Mouse (Mus musculus) stomach, embryonic 16.5 days (tissue): Measurements from ENCODE around the gene Hsd11b2. TPM values are rescaled to one million over a fixed set of nuclear protein-coding genes. Genes with fewer than 3 reads are reported as not detected.

Source experiments
- ATAC-seq: fragments of 200-750 bp; cut with Nextera tagmentation; 2 replicates; pipeline ENCODE4 v1.8.0; 2017; ENCODE audit warnings: moderate number of reproducible peaks, moderate TSS enrichment; ENCODE audit not compliant: insufficient read depth, low FRiP score
- H3K27ac ChIP-seq: fragments of 300-500 bp; sonication (generic); 2 replicates; pipeline ENCODE4 v1.5.1; 2014; ENCODE audit warnings: low read length
- H3K27me3 ChIP-seq: fragments of 300-500 bp; sonication (generic); 2 replicates; pipeline ENCODE4 v1.6.1; 2014; ENCODE audit warnings: low read length, control low read depth, mixed read lengths; ENCODE audit not compliant: control insufficient read depth, insufficient read depth
- H3K36me3 ChIP-seq: fragments of 300-500 bp; sonication (generic); 2 replicates; pipeline ENCODE4 v1.6.1; 2014; ENCODE audit warnings: low read length; ENCODE audit not compliant: control insufficient read depth, insufficient read depth
- H3K4me1 ChIP-seq: fragments of 300-500 bp; sonication (generic); 2 replicates; pipeline ENCODE4 v1.6.1; 2014; ENCODE audit warnings: low read length, control low read depth, mixed read lengths; ENCODE audit not compliant: control insufficient read depth, insufficient read depth
- H3K4me2 ChIP-seq: fragments of 300-500 bp; sonication (generic); 2 replicates; pipeline ENCODE4 v1.6.1; 2014; ENCODE audit warnings: low read depth, low read length, mixed read lengths
- H3K4me3 ChIP-seq: fragments of 300-500 bp; sonication (generic); replicated peaks from 2 replicates; pipeline ENCODE4 v1.5.1; 2014; ENCODE audit warnings: mild to moderate bottlenecking, low read length
- H3K9ac ChIP-seq: fragments of 300-500 bp; sonication (generic); 2 replicates; pipeline ENCODE4 v1.6.1; 2014; ENCODE audit warnings: low read length
- H3K9me3 ChIP-seq: fragments of 300-500 bp; sonication (generic); replicated peaks from 2 replicates; pipeline ENCODE4 v1.6.1; 2016; ENCODE audit warnings: low read length, control low read depth; ENCODE audit not compliant: control insufficient read depth
- WGBS: fragments of 180-500 bp; shearing (Covaris S2); extraction: QIAGEN DNeasy Blood & Tissue Kit; methylation state at CpG from one replicate; pipeline ENCODE4 v1.1.7; 2014; 5-methylcytosine and 5-hydroxymethylcytosine counted together
- polyA plus RNA-seq: library from polyadenylated mRNA; unstranded; fragments of >200 nt; fragmentation: Nextera tagmentation; extraction: Ambion mirVana; gene quantifications from 2 replicates; pipeline ENCODE4 v1.2.1, GENCODE M21; 2015

Hsd11b2 gene
- polyA plus RNA-seq, 1 experiment from 2014 or later: 2.5 TPM

DNA sequence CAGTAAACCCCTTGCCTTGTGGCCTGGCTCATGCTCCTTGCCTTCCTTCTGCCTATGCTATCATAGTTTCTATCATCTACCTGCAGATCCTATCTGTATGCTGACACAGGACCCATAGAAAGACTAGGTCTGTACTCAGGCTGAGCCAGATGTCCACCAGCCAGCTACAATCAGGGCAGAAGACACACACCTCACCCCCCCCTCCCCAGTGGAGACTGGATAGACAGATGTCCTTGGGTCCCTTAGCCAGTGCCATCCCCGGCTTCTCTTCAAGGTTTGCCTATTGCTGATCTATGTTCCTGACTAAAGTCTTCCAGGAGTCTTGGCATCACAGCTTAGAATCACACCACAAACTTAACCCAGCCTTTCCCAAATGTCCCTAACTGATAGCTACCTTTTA lies 9.7 kb downstream of the Hsd11b2 start:
- Histone ChIP-seq H3K9me3 (no peaks in the 10 kb centered on the region), H3K27me3 (no peaks in the 10 kb centered on the region), H3K4me1 (peaks cover 8% of the 10 kb centered on the region), H3K4me2 (no peak overlapping the region), H3K27ac (no peak overlapping the region), H3K9ac (no peak overlapping the region), H3K4me3 (no peak overlapping the region), H3K36me3 (no peaks in the 10 kb centered on the region)
- no peak for ATAC-seq
- 91% methylated on average over 1 of the region's 1 CpGs for WGBS

DNA sequence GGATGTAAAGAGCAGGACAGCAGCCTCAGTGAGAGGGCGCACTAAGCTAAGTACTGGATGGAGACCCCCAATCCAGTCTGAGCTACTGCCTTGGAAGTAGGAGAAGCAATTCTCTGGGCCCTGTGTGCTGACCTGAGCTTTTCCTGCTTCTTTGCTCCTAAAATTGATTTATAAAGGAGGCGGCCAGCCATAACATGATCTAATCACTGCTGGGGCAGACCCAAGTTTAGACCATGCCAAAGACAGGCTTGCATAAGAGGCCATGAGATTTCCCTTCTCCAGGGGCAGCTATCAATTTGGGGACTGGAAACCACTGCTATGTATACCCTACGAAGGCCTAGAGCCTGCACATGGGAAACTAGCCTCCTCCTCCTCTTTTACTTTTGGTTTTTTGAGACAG lies 10.7 kb downstream of the Hsd11b2 start:
- H3K9me3 ChIP-seq: no peaks in the 10 kb centered on the region
- no peaks in the 10 kb centered on the region for H3K27me3 ChIP-seq
- ATAC-seq: no peak
- H3K4me2 ChIP-seq: no peak overlapping the region
- H3K9ac ChIP-seq: no peak overlapping the region
- 77% methylated on average over 3 of the region's 3 CpGs for WGBS
- peaks cover 13% of the 10 kb centered on the region for H3K4me1 ChIP-seq
- no peak overlapping the region for H3K4me3 ChIP-seq
- H3K36me3 ChIP-seq: no peaks in the 10 kb centered on the region
- no peak overlapping the region for H3K27ac ChIP-seq

DNA sequence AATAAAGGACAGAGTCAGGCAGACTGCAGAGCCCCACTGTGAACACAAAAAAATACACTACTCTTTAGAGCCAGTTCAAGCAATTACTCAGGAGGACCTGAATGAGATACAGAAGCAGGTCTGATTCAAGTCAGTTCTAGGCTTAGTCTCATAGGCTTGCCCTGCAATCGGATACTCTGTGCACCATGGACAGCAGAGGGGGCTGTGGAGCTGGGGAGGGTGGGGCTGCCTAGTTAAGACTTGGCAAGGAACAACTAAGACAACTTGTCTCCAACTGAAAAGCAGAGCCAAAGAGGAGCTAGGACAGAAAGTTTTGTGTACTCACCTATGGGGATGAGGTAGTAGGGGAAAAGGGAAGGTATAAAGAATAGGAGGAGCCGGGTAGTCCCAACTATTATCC lies 13.2 kb downstream of the Hsd11b2 start:
- Histone ChIP-seq H3K4me3 (no peak overlapping the region), H3K4me2 (no peak overlapping the region), H3K9me3 (no peaks in the 10 kb centered on the region), H3K36me3 (no peaks in the 10 kb centered on the region), H3K27me3 (no peaks in the 10 kb centered on the region), H3K9ac (peak overlapping the region; percentile 5; the same call in 1 of the 2 replicates), H3K27ac (no peak overlapping the region), H3K4me1 (peaks cover 16% of the 10 kb centered on the region)
- WGBS: 67% methylated on average over 2 of the region's 2 CpGs
- no peak for ATAC-seq

DNA sequence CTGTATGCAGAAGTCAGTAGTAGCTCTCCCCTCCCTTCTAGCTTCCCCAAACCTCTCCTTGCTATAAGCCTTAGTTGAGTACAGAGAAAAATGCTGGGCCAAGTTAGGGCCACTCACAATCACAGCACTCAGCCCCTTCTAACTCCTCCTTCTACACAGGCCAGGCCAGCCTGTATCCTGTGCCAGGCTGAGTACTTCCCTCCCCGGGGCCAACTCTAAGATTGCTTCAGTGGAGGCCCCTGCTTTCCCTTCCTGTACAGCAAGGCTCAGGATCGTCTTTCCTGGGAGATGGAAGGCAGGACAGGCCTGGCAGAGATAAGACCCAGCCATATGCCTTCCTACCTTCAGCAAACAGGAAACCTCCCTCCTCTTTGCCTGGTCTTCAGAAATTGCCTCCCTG lies 14.9 kb downstream of the Hsd11b2 start:
- Histone ChIP-seq H3K36me3 (no peaks in the 10 kb centered on the region), H3K27ac (peak overlapping the region; percentile 80), H3K4me1 (peaks cover 16% of the 10 kb centered on the region), H3K4me3 (no peak overlapping the region), H3K9me3 (no peaks in the 10 kb centered on the region), H3K9ac (no peak overlapping the region), H3K4me2 (no peak overlapping the region), H3K27me3 (no peaks in the 10 kb centered on the region)
- ATAC-seq: peak; percentile 74
- WGBS: 16% methylated on average over 2 of the region's 2 CpGs

DNA sequence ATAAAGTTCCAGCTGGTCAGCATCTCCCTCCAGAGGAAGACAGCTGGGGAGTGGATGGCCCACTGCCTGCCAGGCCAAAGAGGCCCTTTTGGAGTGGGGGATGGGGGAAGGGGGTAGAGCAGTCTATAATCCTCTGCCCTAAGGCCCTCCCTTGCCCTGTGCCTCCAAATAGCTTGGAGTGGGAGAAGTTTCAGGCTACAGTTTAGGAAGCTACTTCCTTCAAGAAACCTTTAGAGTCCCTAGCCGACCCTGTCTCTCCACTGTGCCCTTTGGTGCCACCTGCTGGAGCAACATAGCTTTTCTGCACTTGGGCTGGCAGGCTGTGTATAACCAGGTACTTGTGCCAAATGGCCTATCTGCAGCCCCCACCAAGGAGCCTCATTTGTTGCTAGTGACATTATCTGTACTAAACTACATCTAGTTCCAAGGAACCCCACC lies 15.4 kb downstream of the Hsd11b2 start:
- Histone ChIP-seq H3K4me3 (no peak overlapping the region), H3K27me3 (no peaks in the 10 kb centered on the region), H3K27ac (peak overlapping the region; percentile 80), H3K4me1 (peaks cover 16% of the 10 kb centered on the region), H3K4me2 (no peak overlapping the region), H3K9ac (no peak overlapping the region), H3K9me3 (no peaks in the 10 kb centered on the region), H3K36me3 (no peaks in the 10 kb centered on the region)
- WGBS: 0% methylated on average over 1 of the region's 1 CpGs
- ATAC-seq: peak; percentile 83

DNA sequence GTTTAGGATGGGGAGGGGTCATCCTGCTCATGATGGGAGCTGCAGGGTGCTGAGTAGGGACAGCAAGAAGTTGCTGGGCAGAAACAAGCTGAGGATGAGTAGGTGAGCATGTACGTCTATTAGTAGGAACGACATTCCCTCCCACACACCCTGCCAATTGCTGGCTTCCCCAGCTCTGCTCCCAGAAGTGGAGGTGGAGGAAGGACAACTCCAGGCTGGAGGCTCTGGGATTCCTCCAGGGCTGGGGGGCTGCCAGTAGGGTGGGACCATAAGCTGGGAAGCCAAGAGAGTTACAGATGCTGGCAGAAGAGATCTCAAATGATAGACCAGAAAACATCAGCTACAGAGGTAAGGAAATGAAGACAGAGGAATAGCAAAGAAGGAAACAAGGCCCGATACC lies 18.0 kb downstream of the Hsd11b2 start:
- 84% methylated on average over 3 of the region's 3 CpGs for WGBS

DNA sequence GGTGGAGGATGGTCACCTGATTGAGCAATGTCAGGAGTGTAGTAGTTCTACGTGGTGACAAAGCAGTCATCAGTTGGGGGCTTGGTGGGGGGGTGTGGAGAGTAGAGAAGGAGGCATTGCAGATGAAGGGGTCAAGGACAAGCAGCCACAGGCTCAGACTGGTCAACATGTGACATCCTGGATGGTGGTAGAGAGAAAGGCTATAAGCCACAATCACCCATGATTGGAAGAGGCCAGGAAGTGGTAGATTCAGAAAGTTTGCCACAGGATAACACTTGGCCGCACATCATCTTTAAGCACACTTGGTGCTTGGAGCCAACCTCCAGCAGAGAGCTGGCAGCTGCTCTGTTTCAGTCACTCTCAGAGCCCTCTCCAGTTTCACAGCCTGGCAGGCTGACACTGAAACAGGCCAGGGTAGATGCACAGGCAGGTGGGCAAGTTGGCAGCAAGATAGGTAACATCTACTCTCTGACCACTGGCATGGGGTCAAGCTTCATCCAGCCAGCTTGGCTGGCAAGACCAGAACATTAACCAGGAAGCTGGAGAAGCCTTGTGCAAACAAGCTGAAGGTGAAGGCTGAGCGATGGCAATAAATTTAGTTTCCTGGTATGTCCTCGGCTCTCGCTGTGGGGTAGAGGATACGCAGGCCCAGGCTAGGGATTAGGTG lies 18.6 kb downstream of the Hsd11b2 start:
- WGBS: 79% methylated on average over 6 of the region's 6 CpGs
- Histone ChIP-seq H3K36me3 (peaks cover 4% of the 10 kb centered on the region; the same call in 1 of the 2 replicates), H3K9me3 (no peaks in the 10 kb centered on the region), H3K9ac (no peak overlapping the region), H3K4me2 (no peak overlapping the region), H3K27ac (no peak overlapping the region), H3K27me3 (no peaks in the 10 kb centered on the region), H3K4me3 (no peak overlapping the region), H3K4me1 (peaks cover 16% of the 10 kb centered on the region)
- no peak for ATAC-seq

More for the DNA sequence above, 18.0 kb downstream of the Hsd11b2 start:
- Histone ChIP-seq H3K9me3 (no peaks in the 10 kb centered on the region), H3K27me3 (no peaks in the 10 kb centered on the region), H3K4me1 (peaks cover 16% of the 10 kb centered on the region), H3K4me3 (no peak overlapping the region), H3K27ac (no peak overlapping the region), H3K4me2 (no peak overlapping the region), H3K9ac (no peak overlapping the region), H3K36me3 (peaks cover 4% of the 10 kb centered on the region; the same call in 1 of the 2 replicates)
- no peak for ATAC-seq

DNA sequence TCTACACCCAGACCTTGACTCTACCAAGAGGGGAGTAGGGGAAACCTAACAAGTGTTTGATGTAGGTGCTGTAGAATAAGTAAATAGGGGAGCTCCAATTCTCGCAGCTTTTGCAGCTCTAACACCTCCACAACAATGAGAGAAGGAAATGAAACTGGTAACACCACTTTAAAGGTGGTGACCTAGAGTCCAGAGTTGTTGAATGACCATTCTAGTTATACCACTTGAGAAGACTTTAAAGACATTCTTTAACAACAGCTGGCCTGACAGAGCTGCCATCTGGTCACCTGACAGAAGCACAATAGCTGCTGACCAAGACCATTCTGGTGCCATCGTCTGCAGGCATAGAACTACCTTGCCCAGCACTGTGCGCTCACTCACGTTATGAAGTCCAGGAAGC lies 20.4 kb downstream of the Hsd11b2 start:
- H3K9ac ChIP-seq: no peak overlapping the region
- H3K4me1 ChIP-seq: peaks cover 8% of the 10 kb centered on the region; the same call in 1 of the 2 replicates
- H3K36me3 ChIP-seq: peaks cover 4% of the 10 kb centered on the region; the same call in 1 of the 2 replicates
- 77% methylated on average over 4 of the region's 4 CpGs for WGBS
- no peak overlapping the region for H3K4me2 ChIP-seq
- H3K27ac ChIP-seq: no peak overlapping the region
- H3K4me3 ChIP-seq: no peak overlapping the region
- no peaks in the 10 kb centered on the region for H3K27me3 ChIP-seq
- no peak for ATAC-seq
- no peaks in the 10 kb centered on the region for H3K9me3 ChIP-seq

DNA sequence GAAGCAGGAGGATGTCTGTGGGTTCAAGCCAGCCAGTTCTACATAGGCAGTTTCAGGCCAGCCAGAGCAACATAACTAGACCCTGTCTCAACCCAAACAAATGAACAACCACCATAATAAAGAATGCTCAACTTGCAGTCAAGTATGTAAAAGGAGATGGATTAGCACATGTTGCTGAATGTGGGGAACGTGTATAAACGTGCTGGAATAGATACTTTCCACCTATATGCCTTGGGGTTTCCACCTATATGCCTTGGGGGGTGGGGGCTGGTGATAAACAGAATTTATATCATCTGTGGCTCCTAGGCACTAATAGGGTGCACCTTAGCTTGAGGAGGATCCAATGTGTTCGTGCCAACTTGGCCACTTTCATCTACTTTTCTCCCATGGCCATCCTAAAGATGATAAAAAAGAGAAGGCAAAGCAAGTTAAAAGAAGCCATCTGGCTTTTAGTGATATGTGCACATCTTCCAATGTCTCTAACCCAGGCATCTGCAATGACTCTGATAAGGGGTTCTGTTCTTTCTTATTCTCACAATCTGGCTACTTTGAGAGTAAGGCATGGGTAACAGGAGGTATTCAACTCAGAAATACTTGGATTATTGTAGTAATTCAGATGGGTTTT lies 23.6 kb downstream of the Hsd11b2 start:
- no peak overlapping the region for H3K4me2 ChIP-seq
- peaks cover 15% of the 10 kb centered on the region for H3K4me1 ChIP-seq
- no peak overlapping the region for H3K9ac ChIP-seq
- no peak overlapping the region for H3K27ac ChIP-seq
- WGBS: 79% methylated on average over 3 of the region's 3 CpGs
- no peak overlapping the region for H3K4me3 ChIP-seq
- H3K27me3 ChIP-seq: no peaks in the 10 kb centered on the region
- peaks cover 4% of the 10 kb centered on the region; the same call in 1 of the 2 replicates for H3K36me3 ChIP-seq
- no peak for ATAC-seq
- H3K9me3 ChIP-seq: no peaks in the 10 kb centered on the region
